Mouse (Mus musculus) heart, embryonic 11.5 days (tissue): Measurements from ENCODE around the gene Prpf3. TPM values are rescaled to one million over a fixed set of nuclear protein-coding genes. Genes with fewer than 3 reads are reported as not detected.
"Not testable (repeated sequence)": the region's sequence is repeated elsewhere in the genome, so short reads cannot be mapped to it uniquely, and the experiment has no call there.

Source experiments
- ATAC-seq: fragments of 200-750 bp; cut with Nextera tagmentation; replicated peaks from 2 replicates; pipeline ENCODE4 v1.8.0; 2017; ENCODE audit warnings: moderate library complexity; ENCODE audit not compliant: insufficient number of reproducible peaks, low FRiP score, low TSS enrichment
- H3K27ac ChIP-seq: fragments of 300-500 bp; sonication (generic); 2 replicates; pipeline ENCODE4 v1.5.1; 2014; ENCODE audit warnings: mild to moderate bottlenecking, low read depth, low read length
- H3K27me3 ChIP-seq: fragments of 300-500 bp; sonication (generic); 2 replicates; pipeline ENCODE4 v1.6.1; 2014; ENCODE audit warnings: mild to moderate bottlenecking, low read length, mixed read lengths; ENCODE audit not compliant: control insufficient read depth, insufficient read depth
- H3K36me3 ChIP-seq: fragments of 300-500 bp; sonication (generic); 2 replicates; pipeline ENCODE4 v1.6.1; 2014; ENCODE audit warnings: mild to moderate bottlenecking, low read length, moderate library complexity, mixed read lengths; ENCODE audit not compliant: control insufficient read depth, insufficient read depth
- H3K4me1 ChIP-seq: fragments of 300-500 bp; sonication (generic); 2 replicates; pipeline ENCODE4 v1.6.1; 2014; ENCODE audit warnings: low read length; ENCODE audit not compliant: control insufficient read depth, insufficient read depth
- H3K4me2 ChIP-seq: fragments of 300-500 bp; sonication (generic); 2 replicates; pipeline ENCODE4 v1.6.1; 2014; ENCODE audit warnings: mild to moderate bottlenecking, moderate library complexity
- H3K4me3 ChIP-seq: fragments of 300-500 bp; sonication (generic); 2 replicates; pipeline ENCODE4 v1.5.1; 2014; ENCODE audit warnings: low read depth, low read length
- H3K9ac ChIP-seq: fragments of 300-500 bp; sonication (generic); 2 replicates; pipeline ENCODE4 v1.6.1; 2014; ENCODE audit warnings: mild to moderate bottlenecking, low read depth, low read length, moderate library complexity
- H3K9me3 ChIP-seq: fragments of 300-500 bp; sonication (generic); replicated peaks from 2 replicates; pipeline ENCODE4 v1.6.1; 2016; ENCODE audit warnings: low read length; ENCODE audit not compliant: control insufficient read depth
- WGBS: fragments of 180-500 bp; shearing (Covaris S2); extraction: QIAGEN DNeasy Blood & Tissue Kit; methylation state at CpG from one replicate; pipeline ENCODE4 v1.1.7; 2014; ENCODE audit not compliant: insufficient replicate concordance; 5-methylcytosine and 5-hydroxymethylcytosine counted together
- polyA plus RNA-seq: library from polyadenylated mRNA; unstranded; fragments of >200 nt; fragmentation: Nextera tagmentation; extraction: Ambion mirVana; gene quantifications from 2 replicates; pipeline ENCODE4 v1.2.1, GENCODE M21; 2014

The Prpf3 gene
- polyA plus RNA-seq, 1 experiment from 2014 or later: 40.6 TPM

GRCm38 (mm10) chr3:95894317-95895160, 38.9 kb upstream of the Prpf3 start:
- ATAC-seq: no peak
- no peaks in the 10 kb centered on the region for H3K27me3 ChIP-seq
- WGBS: 10% methylated on average over 16 of the region's 16 CpGs

DNA sequence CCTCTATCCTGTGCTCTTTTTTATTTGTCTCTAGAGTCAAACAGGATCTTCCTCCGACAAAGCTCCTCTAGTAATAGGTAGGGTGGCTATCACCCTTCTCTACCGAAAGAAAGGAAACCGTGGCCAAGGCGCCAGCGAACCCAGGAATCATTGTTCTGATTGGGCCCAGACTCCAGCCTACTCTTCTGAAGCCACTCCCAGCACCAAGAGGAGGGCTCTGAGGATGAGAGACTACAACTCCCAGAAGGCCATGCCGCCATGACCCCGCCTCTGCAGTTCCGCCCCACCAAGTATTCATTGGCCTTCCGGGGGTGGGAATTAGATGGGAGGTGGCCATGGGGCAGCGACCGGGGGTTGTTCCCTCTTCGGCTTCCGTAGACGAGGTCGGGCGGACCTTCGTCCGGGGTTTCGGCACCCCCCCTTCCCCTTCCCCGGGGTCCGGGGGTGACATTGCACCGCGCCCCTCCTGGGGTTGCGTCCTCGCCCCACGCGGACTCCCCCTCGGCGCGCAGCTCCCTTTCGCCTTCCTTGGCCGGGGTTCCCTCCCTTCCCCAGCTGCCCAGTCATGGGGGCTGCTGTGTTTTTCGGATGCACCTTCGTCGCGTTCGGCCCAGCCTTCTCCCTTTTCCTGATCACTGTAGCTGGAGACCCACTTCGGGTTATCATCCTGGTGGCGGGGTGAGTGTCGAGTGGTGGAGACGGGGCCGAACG, 38.1 kb upstream of the Prpf3 start, which contains the start of gene Aph1a:
TSS of gene Aph1a (plus strand) at position 364 of the 711 bp plus-strand sequence.
- not testable (repeated sequence) for H3K27me3 ChIP-seq, H3K36me3 ChIP-seq, H3K9me3 ChIP-seq
- H3K27ac ChIP-seq: peak within 1 kb of the TSS; percentile 86
- H3K4me3 ChIP-seq: peak within 1 kb of the TSS; percentile 55
- WGBS: under 1% methylated on average over 24 of the region's 43 CpGs
- H3K4me2 ChIP-seq: peak within 1 kb of the TSS; percentile 81
- H3K4me1 ChIP-seq: peaks cover 14% of the 10 kb centered on the region
- peak within 1 kb of the TSS; percentile 79 for H3K9ac ChIP-seq
- ATAC-seq: peak; percentile 95

More at GRCm38 (mm10) chr3:95894317-95895160, 38.9 kb upstream of the Prpf3 start:
- peak overlapping the region; percentile 79 for H3K9ac ChIP-seq
- H3K27ac ChIP-seq: peak overlapping the region; percentile 86
- peak overlapping the region; percentile 55 for H3K4me3 ChIP-seq
- H3K4me2 ChIP-seq: peak overlapping the region; percentile 81
- H3K9me3 ChIP-seq: no peaks in the 10 kb centered on the region
- no peaks in the 10 kb centered on the region for H3K36me3 ChIP-seq
- H3K4me1 ChIP-seq: peaks cover 14% of the 10 kb centered on the region

GRCm38 (mm10) chr3:95893126-95893525, 37.4 kb upstream of the Prpf3 start:
- Histone ChIP-seq H3K27me3 (no peaks in the 10 kb centered on the region), H3K9me3 (no peaks in the 10 kb centered on the region), H3K4me3 (peak overlapping the region; percentile 55), H3K4me1 (peaks cover 14% of the 10 kb centered on the region), H3K4me2 (peak overlapping the region; percentile 65), H3K9ac (peak overlapping the region; percentile 79), H3K36me3 (no peaks in the 10 kb centered on the region), H3K27ac (peak overlapping the region; percentile 86)
- ATAC-seq: no peak
- 20% methylated on average over 7 of the region's 7 CpGs for WGBS

DNA sequence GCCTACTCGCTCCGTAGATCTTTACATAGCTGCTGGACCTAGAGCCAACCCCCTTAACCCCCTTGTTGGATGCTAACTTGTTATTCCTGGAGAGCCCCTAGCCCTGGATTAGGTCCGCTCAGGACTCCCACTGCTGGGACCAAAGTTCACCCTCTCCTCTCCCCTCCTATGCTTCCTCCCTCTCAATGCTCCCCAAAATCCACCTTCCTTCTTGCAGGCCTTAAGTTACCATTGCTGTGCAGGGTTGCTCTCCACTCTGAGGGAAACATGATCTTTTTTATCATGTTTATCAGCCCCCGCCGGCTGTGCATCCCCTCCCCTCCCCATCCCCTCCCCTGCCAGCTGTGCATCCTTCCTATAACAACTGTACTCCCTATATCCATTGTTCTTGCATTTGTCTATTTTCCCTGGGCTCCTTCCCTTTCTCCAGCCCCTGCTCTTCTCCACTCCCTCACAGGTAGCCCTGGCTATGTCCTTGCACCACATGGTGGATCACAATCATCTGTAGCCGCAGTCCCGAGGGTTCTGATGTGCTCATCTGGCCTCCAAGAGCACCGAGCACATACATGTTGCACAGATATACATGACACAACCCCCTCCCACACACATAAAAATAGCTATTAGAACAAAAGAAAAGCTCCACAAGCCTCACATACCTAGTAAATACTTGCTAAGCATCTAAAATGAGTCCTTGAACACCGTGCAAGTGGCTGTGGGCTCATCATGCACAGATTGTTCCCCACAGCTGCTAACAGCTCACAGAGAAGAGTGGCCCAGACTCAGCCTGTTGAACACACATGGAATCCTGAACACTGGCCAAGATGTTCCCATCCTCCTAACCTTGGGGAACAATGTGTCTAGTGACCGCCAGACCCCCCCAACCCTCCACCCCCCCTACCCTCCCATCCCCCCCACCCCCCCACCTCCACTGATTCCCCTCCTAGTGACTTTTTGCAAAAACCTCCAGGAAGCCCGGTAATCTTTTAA, 36.7 kb upstream of the Prpf3 start:
- Histone ChIP-seq H3K9me3 (no peaks in the 10 kb centered on the region), H3K4me2 (peak overlapping the region; percentile 66), H3K4me3 (peak overlapping the region; percentile 40), H3K4me1 (peaks cover 14% of the 10 kb centered on the region), H3K9ac (peak overlapping the region; percentile 71; the same call in 1 of the 2 replicates), H3K27ac (peak overlapping the region; percentile 88), H3K27me3 (no peaks in the 10 kb centered on the region), H3K36me3 (no peaks in the 10 kb centered on the region)
- ATAC-seq: 0 out of 2 replicates have a peak, but pooled peaks have one; percentile 19
- WGBS: 38% methylated on average over 11 of the region's 11 CpGs

DNA sequence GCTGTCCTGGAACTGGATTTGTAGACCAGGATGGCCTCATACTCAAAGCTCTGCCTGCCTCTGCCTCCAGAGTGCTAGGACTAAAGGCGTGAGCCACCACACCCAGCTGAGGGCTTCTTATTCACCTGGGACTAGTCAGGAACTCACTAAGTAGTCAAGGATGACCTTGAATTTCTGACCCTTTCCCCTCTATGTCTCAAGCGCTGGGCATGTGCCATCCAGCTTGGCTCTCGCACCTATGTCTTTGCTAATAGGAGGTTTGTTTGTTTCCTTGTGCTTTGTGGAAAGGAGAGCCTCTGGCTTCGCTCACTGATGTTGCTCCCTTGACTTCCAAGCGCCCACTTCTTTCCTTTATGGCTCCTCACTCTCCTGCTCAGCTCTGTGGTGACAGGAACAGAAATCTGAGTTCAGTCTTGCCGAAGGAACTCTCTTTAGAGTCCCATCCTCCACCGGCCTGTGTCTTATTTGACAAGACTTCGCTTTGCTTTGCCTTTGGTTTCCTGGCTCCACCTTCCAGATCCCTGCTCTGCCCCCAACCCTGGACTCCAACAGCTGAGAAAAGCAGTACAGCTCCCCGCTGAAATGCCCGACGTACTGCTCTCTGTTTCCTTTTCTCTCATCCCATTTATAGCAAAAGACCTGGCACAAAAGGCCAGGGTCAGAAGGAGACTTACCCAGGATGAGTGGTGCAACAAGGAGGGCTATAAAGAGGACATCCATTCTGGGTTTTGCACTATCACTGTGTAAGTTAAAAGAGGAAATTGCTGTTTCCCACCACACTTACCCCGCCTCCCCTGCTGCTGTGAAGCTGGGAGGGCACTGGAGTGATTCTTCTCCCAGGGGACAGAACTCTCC, 35.8 kb upstream of the Prpf3 start, which contains the start of gene BC028528:
TSS of gene BC028528 (minus strand) at position 795 of the 855 bp plus-strand sequence.
- H3K4me3 ChIP-seq: peak within 1 kb of the TSS; percentile 40
- peaks cover 14% of the 10 kb centered on the region for H3K4me1 ChIP-seq
- peak within 1 kb of the TSS; percentile 71; the same call in 1 of the 2 replicates for H3K9ac ChIP-seq
- no peaks in the 10 kb centered on the region for H3K27me3 ChIP-seq
- H3K9me3 ChIP-seq: no peaks in the 10 kb centered on the region
- H3K36me3 ChIP-seq: no peaks in the 10 kb centered on the region
- 22% methylated on average over 12 of the region's 12 CpGs for WGBS
- peak within 1 kb of the TSS; percentile 66 for H3K4me2 ChIP-seq
- ATAC-seq: no peak
- peak within 1 kb of the TSS; percentile 88 for H3K27ac ChIP-seq

DNA sequence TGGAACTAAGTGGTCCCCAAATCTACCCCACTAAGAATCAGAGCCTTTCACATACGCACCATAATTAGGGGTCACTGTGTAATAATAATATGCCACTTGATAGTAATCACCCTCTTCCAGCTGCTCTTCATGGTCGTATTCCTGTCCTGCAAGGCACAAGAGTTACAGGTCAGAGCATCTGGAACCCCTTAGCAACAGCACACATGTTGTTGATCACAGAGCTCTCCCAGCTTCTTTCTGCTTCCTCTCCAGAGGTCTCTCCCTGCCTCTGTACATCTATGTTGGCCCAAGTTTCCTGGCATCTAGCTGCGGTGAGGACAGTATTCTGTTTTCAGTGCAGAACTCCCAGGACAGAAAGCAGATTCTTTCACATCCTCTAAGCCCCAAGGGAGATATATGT, 34.0 kb upstream of the Prpf3 start:
- Histone ChIP-seq H3K4me1 (peaks cover 12% of the 10 kb centered on the region), H3K27ac (no peak overlapping the region), H3K9ac (no peak overlapping the region), H3K36me3 (no peaks in the 10 kb centered on the region), H3K4me3 (no peak overlapping the region), H3K4me2 (no peak overlapping the region), H3K27me3 (no peaks in the 10 kb centered on the region), H3K9me3 (no peaks in the 10 kb centered on the region)
- WGBS: 73% methylated on average over 3 of the region's 3 CpGs
- no peak for ATAC-seq

- H3K4me1 ChIP-seq: peaks cover 11% of the 10 kb centered on the region
- no peak overlapping the region for H3K9ac ChIP-seq
- H3K4me3 ChIP-seq: no peak overlapping the region
- ATAC-seq: no peak
- WGBS: 79% methylated on average over 4 of the region's 4 CpGs
- no peaks in the 10 kb centered on the region for H3K36me3 ChIP-seq
- no peak overlapping the region for H3K4me2 ChIP-seq
- H3K9me3 ChIP-seq: no peaks in the 10 kb centered on the region
- H3K27me3 ChIP-seq: no peaks in the 10 kb centered on the region
- no peak overlapping the region for H3K27ac ChIP-seq
Observed at GRCm38 (mm10) chr3:95887596-95887995, 31.9 kb upstream of the Prpf3 start.
